Mouse (Mus musculus) hindbrain, embryonic 10.5 days (tissue): ENCODE results near the gene Kif1c. TPM values are rescaled to one million over a fixed set of nuclear protein-coding genes. Genes with fewer than 3 reads are reported as not detected.

ENCODE experiments used
- DNase-seq: peaks from one replicate; pipeline ENCODE4 v3.0.0-alpha.2; 2017; ENCODE audit warnings: low spot score
- H3K27ac ChIP-seq: fragments of 300-500 bp; sonication (generic); 2 replicates; pipeline ENCODE4 v1.5.1; 2016; ENCODE audit warnings: mild to moderate bottlenecking, moderate library complexity
- H3K27me3 ChIP-seq: fragments of 300-500 bp; sonication (generic); 2 replicates; pipeline ENCODE4 v1.6.1; 2016; ENCODE audit warnings: mild to moderate bottlenecking; ENCODE audit not compliant: poor library complexity, insufficient read depth, severe bottlenecking
- H3K36me3 ChIP-seq: fragments of 300-500 bp; sonication (generic); 2 replicates; pipeline ENCODE4 v1.6.1; 2016; ENCODE audit warnings: mild to moderate bottlenecking, moderate library complexity
- H3K4me1 ChIP-seq: fragments of 300-500 bp; sonication (generic); replicated peaks from 2 replicates; pipeline ENCODE4 v1.6.1; 2016; ENCODE audit warnings: mild to moderate bottlenecking
- H3K4me3 ChIP-seq: fragments of 300-500 bp; sonication (generic); 2 replicates; pipeline ENCODE4 v1.5.1; 2016; ENCODE audit warnings: mild to moderate bottlenecking, moderate library complexity
- H3K9me3 ChIP-seq: fragments of 300-500 bp; sonication (generic); 2 replicates; pipeline ENCODE4 v1.6.1; 2016; ENCODE audit warnings: mild to moderate bottlenecking, moderate library complexity
- WGBS: fragments of 180-500 bp; shearing (Covaris S2); methylation state at CpG from one replicate; pipeline ENCODE4 v1.1.7; 2016; 5-methylcytosine and 5-hydroxymethylcytosine counted together
- polyA plus RNA-seq: library from polyadenylated mRNA; unstranded; fragments of >200 nt; fragmentation: Nextera tagmentation; extraction: Ambion mirVana; gene quantifications from 2 replicates; pipeline ENCODE4 v1.2.1, GENCODE M21; 2016

The Kif1c gene
- polyA plus RNA-seq, 1 experiment from 2014 or later: 1.7 TPM

DNA sequence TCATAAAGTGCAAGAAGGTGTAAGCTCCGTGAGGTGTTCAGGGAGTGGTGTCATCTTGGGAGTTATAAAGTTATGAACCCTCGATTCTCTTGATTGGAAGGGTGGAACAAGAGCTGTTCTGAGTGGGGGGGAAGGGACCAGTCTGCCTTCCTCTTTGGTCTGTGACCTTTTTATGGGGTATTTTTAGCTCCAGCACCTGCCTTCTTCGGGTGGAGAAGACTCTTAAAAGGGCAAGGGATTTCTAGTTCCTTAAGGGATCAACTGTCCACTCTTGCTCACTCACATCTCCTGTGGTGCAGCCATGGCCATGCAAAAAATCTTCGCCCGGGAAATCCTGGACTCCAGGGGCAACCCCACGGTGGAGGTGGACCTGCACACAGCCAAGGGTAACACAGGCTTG lies 42.8 kb upstream of the Kif1c start:
- peaks cover 51% of the 10 kb centered on the region for H3K4me1 ChIP-seq
- peak overlapping the region; percentile 99 for H3K27ac ChIP-seq
- H3K36me3 ChIP-seq: peaks cover 34% of the 10 kb centered on the region
- H3K27me3 ChIP-seq: no peaks in the 10 kb centered on the region
- peak overlapping the region; percentile 97 for H3K4me3 ChIP-seq
- no peaks in the 10 kb centered on the region for H3K9me3 ChIP-seq
- no peak for DNase-seq
- 55% methylated on average over 6 of the region's 6 CpGs for WGBS

DNA sequence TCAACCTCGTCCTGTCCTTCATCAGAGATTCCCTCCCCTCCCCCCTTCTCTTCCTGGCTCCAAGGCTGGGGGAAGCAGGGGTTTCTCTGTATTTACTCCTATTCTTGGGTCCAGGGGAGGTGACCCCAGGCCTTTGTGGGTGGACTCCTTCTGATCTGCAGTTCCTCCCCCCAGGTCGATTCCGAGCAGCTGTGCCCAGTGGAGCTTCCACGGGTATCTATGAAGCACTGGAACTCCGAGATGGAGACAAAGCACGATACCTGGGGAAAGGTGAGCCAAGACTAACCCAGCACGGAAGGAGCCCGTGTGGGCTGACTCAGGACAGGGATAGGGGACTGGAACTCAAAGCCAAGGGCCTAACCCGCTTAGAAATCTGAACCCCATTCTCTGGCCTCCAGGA lies 42.4 kb upstream of the Kif1c start:
- peaks cover 34% of the 10 kb centered on the region for H3K36me3 ChIP-seq
- no peaks in the 10 kb centered on the region for H3K27me3 ChIP-seq
- peak overlapping the region; percentile 99 for H3K27ac ChIP-seq
- H3K4me3 ChIP-seq: peak overlapping the region; percentile 97; the same call in 1 of the 2 replicates
- peaks cover 46% of the 10 kb centered on the region for H3K4me1 ChIP-seq
- no peak for DNase-seq
- H3K9me3 ChIP-seq: no peaks in the 10 kb centered on the region
- 55% methylated on average over 9 of the region's 9 CpGs for WGBS

DNA sequence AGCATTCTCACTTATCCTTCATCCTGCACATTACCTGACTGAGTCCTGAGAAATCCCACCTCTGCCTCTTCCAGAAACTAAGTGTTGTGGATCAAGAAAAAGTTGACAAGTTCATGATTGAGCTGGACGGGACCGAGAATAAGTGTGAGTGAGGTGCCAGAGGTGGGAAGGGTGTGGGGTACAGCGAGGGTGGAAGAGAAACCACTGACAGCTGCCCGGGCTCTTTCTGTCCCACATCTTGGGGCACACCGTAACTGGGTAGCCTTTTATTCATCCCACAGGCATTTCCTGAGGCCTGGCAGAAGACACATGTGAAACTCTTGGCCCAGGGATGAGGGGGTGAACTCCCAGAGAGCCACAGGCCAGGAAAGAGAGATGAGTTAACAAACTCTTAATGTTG lies 41.8 kb upstream of the Kif1c start:
- 88% methylated on average over 5 of the region's 5 CpGs for WGBS
- H3K27ac ChIP-seq: peak overlapping the region; percentile 99; the same call in 1 of the 2 replicates
- H3K27me3 ChIP-seq: no peaks in the 10 kb centered on the region
- no peak overlapping the region for H3K4me3 ChIP-seq
- H3K9me3 ChIP-seq: no peaks in the 10 kb centered on the region
- H3K36me3 ChIP-seq: peaks cover 39% of the 10 kb centered on the region
- DNase-seq: no peak
- H3K4me1 ChIP-seq: peaks cover 44% of the 10 kb centered on the region

DNA sequence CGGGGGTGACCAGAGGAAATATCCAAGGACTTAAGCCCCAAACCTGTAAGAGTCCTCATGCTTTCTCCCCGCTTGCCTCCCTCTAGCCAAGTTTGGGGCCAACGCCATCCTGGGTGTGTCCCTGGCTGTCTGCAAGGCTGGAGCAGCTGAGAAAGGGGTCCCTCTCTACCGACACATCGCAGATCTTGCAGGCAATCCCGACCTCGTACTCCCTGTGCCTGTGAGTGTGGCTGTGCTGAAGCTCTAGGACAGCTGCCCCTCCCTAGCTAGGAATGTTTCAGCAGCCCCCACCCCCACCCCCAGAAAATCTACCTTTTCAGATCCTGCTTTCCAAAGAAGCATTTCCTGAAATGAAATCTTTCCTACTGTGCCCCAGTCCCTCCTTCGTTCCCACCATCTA lies 41.4 kb upstream of the Kif1c start:
- DNase-seq: no peak
- H3K9me3 ChIP-seq: no peaks in the 10 kb centered on the region
- H3K27me3 ChIP-seq: no peaks in the 10 kb centered on the region
- H3K27ac ChIP-seq: no peak overlapping the region
- H3K4me3 ChIP-seq: no peak overlapping the region
- H3K4me1 ChIP-seq: peaks cover 44% of the 10 kb centered on the region
- 79% methylated on average over 8 of the region's 8 CpGs for WGBS
- H3K36me3 ChIP-seq: peaks cover 43% of the 10 kb centered on the region

DNA sequence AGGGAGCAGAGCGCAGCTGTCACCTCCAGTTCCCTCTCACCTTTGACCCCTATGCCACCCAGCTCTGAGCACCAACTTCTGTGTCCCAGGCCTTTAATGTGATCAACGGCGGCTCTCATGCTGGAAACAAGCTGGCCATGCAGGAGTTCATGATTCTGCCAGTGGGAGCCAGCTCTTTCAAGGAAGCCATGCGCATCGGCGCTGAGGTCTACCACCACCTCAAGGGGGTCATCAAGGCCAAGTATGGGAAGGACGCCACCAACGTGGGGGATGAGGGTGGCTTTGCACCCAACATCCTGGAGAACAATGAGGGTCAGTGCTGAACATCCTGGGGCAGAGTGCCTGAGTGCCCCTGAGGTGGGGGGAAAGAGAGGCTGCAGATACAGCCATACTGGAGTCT lies 39.8 kb upstream of the Kif1c start:
- no peak for DNase-seq
- no peaks in the 10 kb centered on the region for H3K9me3 ChIP-seq
- no peaks in the 10 kb centered on the region for H3K27me3 ChIP-seq
- peaks cover 43% of the 10 kb centered on the region for H3K4me1 ChIP-seq
- H3K27ac ChIP-seq: no peak overlapping the region
- H3K4me3 ChIP-seq: no peak overlapping the region
- 89% methylated on average over 8 of the region's 8 CpGs for WGBS
- peaks cover 59% of the 10 kb centered on the region for H3K36me3 ChIP-seq

GRCm38 (mm10) chr11:70663101-70663500 lies 37.2 kb upstream of the Kif1c start:
- Histone ChIP-seq H3K4me1 (peaks cover 28% of the 10 kb centered on the region), H3K9me3 (no peaks in the 10 kb centered on the region), H3K4me3 (no peak overlapping the region), H3K36me3 (peaks cover 78% of the 10 kb centered on the region), H3K27me3 (no peaks in the 10 kb centered on the region), H3K27ac (no peak overlapping the region)
- no peak for DNase-seq
- WGBS: 92% methylated on average over 8 of the region's 8 CpGs

DNA sequence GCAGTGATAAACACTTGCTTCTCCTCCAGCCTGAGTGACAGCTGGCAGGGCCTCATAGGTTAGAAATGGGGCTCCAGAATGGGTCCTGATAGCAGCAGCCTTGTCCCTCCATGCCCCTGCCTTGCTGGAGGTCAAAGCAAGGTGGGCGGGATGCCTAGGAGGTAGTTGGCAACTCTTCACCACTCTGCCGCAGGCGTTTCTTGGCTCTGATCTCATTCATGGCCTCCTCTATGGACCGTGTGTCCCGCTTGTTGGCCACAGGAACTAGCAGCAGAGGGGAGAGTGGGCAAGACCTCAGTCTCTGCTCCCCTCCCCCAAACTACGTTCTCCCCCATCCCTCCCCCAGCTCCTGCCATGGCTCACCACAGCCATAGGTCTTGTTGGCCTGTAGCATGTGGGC lies 36.4 kb upstream of the Kif1c start:
- no peak overlapping the region for H3K27ac ChIP-seq
- H3K36me3 ChIP-seq: peaks cover 78% of the 10 kb centered on the region
- DNase-seq: no peak
- no peaks in the 10 kb centered on the region for H3K9me3 ChIP-seq
- H3K4me3 ChIP-seq: no peak overlapping the region
- H3K4me1 ChIP-seq: peaks cover 22% of the 10 kb centered on the region
- H3K27me3 ChIP-seq: no peaks in the 10 kb centered on the region
- 98% methylated on average over 6 of the region's 6 CpGs for WGBS

GRCm38 (mm10) chr11:70664741-70665140 lies 35.6 kb upstream of the Kif1c start:
- no peak overlapping the region for H3K4me3 ChIP-seq
- peaks cover 24% of the 10 kb centered on the region for H3K4me1 ChIP-seq
- 94% methylated on average over 9 of the region's 9 CpGs for whole genome bisulfite sequencing
- H3K9me3 ChIP-seq: no peaks in the 10 kb centered on the region
- H3K27ac ChIP-seq: no peak overlapping the region
- no peaks in the 10 kb centered on the region for H3K27me3 ChIP-seq
- peaks cover 75% of the 10 kb centered on the region for H3K36me3 ChIP-seq
- no peak for DNase-seq

- no peaks in the 10 kb centered on the region for H3K27me3 ChIP-seq
- H3K4me3 ChIP-seq: no peak overlapping the region
- no peak for DNase-seq
- no peak overlapping the region for H3K27ac ChIP-seq
- peaks cover 64% of the 10 kb centered on the region for H3K36me3 ChIP-seq
- H3K4me1 ChIP-seq: peaks cover 39% of the 10 kb centered on the region
- H3K9me3 ChIP-seq: no peaks in the 10 kb centered on the region
- 93% methylated on average over 8 of the region's 8 CpGs for WGBS
Observed at GRCm38 (mm10) chr11:70666687-70667086, 33.7 kb upstream of the Kif1c start.

- 77% methylated on average over 14 of the region's 14 CpGs for WGBS
- Histone ChIP-seq H3K27ac (peak overlapping the region; percentile 96), H3K9me3 (no peaks in the 10 kb centered on the region), H3K4me1 (peaks cover 39% of the 10 kb centered on the region), H3K4me3 (peak overlapping the region; percentile 80), H3K36me3 (peaks cover 64% of the 10 kb centered on the region), H3K27me3 (no peaks in the 10 kb centered on the region)
- DNase-seq: no peak
Observed at GRCm38 (mm10) chr11:70667271-70668150, 32.8 kb upstream of the Kif1c start.

- H3K27ac ChIP-seq: peak overlapping the region; percentile 96
- peaks cover 39% of the 10 kb centered on the region for H3K4me1 ChIP-seq
- under 1% methylated on average over 15 of the region's 15 CpGs for WGBS
- DNase-seq: no peak
- H3K27me3 ChIP-seq: no peaks in the 10 kb centered on the region
- H3K4me3 ChIP-seq: peak overlapping the region; percentile 80
- H3K36me3 ChIP-seq: peaks cover 60% of the 10 kb centered on the region
- no peaks in the 10 kb centered on the region for H3K9me3 ChIP-seq
Observed at GRCm38 (mm10) chr11:70668335-70668770, 32.0 kb upstream of the Kif1c start.

- Histone ChIP-seq H3K36me3 (peaks cover 58% of the 10 kb centered on the region), H3K4me1 (peaks cover 42% of the 10 kb centered on the region), H3K9me3 (no peaks in the 10 kb centered on the region), H3K4me3 (peak within 1 kb of the TSS; percentile 80), H3K27me3 (no peaks in the 10 kb centered on the region), H3K27ac (peak within 1 kb of the TSS; percentile 96)
- DNase-seq: peak; percentile 96
- under 1% methylated on average over 44 of the region's 44 CpGs for WGBS
Observed at GRCm38 (mm10) chr11:70668771-70669505, 31.4 kb upstream of the Kif1c start, which contains the start of gene Spag7. Spag7 (minus strand) TSS chr11:70669416.
